Mouse (Mus musculus): Measurements from ENCODE around the gene Phkb.

Gene Phkb

GRCm38 (mm10) chr8:85937343-85937742, 96.6 kb downstream of the Phkb start:
- in situ Hi-C loops (cut with MboI, MseI) = no loop called here

GRCm38 (mm10) chr8:85944820-85945219, 104.1 kb downstream of the Phkb start:
- in situ Hi-C loops (cut with MboI, MseI) = no loop called here

- in situ Hi-C loops (cut with MboI, MseI) = no loop called here
Measured at GRCm38 (mm10) chr8:85958391-85958790, 117.6 kb downstream of the Phkb start.

- in situ Hi-C loops (cut with MboI, MseI) = no loop called here
Measured at GRCm38 (mm10) chr8:85959880-85960279, 119.1 kb downstream of the Phkb start.

- in situ Hi-C loops (cut with MboI, MseI) = loop anchor here in 1 of 2 experiments (25.0 kb wide), 1 partner anchor 840 kb away; no protein-coding TSS in a partner anchor
Measured at GRCm38 (mm10) chr8:85977588-85978077, 136.9 kb downstream of the Phkb start.

GRCm38 (mm10) chr8:85992911-85993310, 152.2 kb downstream of the Phkb start:
- in situ Hi-C loops (cut with MboI, MseI) = loop anchor here in 1 of 2 experiments (25.0 kb wide), 1 partner anchor 856 kb away; no protein-coding TSS in a partner anchor

GRCm38 (mm10) chr8:85993661-85994060, 152.9 kb downstream of the Phkb start:
- in situ Hi-C loops (cut with MboI, MseI) = loop anchor here in 1 of 2 experiments (25.0 kb wide), 1 partner anchor 856 kb away; no protein-coding TSS in a partner anchor

GRCm38 (mm10) chr8:85995971-85996370, 155.2 kb downstream of the Phkb start:
- in situ Hi-C loops (cut with MboI, MseI) = loop anchor here in 1 of 2 experiments (25.0 kb wide), 1 partner anchor 859 kb away; no protein-coding TSS in a partner anchor

- in situ Hi-C loops (cut with MboI, MseI) = no loop called here
Measured at GRCm38 (mm10) chr8:86006485-86006884, 165.7 kb downstream of the Phkb start.

- in situ Hi-C loops (cut with MboI, MseI) = no loop called here
Measured at GRCm38 (mm10) chr8:86016806-86017205, 176.0 kb downstream of the Phkb start.

- in situ Hi-C loops (cut with MboI, MseI) = no loop called here
Measured at GRCm38 (mm10) chr8:86028646-86029312, 188.0 kb downstream of the Phkb start.

- in situ Hi-C loops (cut with MboI, MseI) = no loop called here
Measured at GRCm38 (mm10) chr8:86029451-86029850, 188.7 kb downstream of the Phkb start.

- in situ Hi-C loops (cut with MboI, MseI) = no loop called here
Measured at GRCm38 (mm10) chr8:86034662-86035365, 194.1 kb downstream of the Phkb start.

- in situ Hi-C loops (cut with MboI, MseI) = no loop called here
Measured at GRCm38 (mm10) chr8:86035371-86035770, 194.6 kb downstream of the Phkb start.

GRCm38 (mm10) chr8:86038462-86038861, 197.7 kb downstream of the Phkb start:
- in situ Hi-C loops (cut with MboI, MseI) = no loop called here

GRCm38 (mm10) chr8:86042049-86042448, 201.3 kb downstream of the Phkb start:
- in situ Hi-C loops (cut with MboI, MseI) = loop anchor here in 1 of 2 experiments (10.0 kb wide), 1 partner anchor 477 kb away; no protein-coding TSS in a partner anchor

- in situ Hi-C loops (cut with MboI, MseI) = no loop called here
Measured at GRCm38 (mm10) chr8:86050882-86051281, 210.1 kb downstream of the Phkb start.

- in situ Hi-C loops (cut with MboI, MseI) = no loop called here
Measured at GRCm38 (mm10) chr8:86052003-86052402, 211.2 kb downstream of the Phkb start.

GRCm38 (mm10) chr8:86058618-86059017, 217.9 kb downstream of the Phkb start:
- in situ Hi-C loops (cut with MboI, MseI) = no loop called here

GRCm38 (mm10) chr8:86059130-86059529, 218.4 kb downstream of the Phkb start:
- in situ Hi-C loops (cut with MboI, MseI) = no loop called here

GRCm38 (mm10) chr8:86063411-86063810, 222.7 kb downstream of the Phkb start:
- in situ Hi-C loops (cut with MboI, MseI) = no loop called here

GRCm38 (mm10) chr8:86079433-86079832, 238.7 kb downstream of the Phkb start:
- in situ Hi-C loops (cut with MboI, MseI) = no loop called here
